8 mouse cellular contexts compared by ENCODE assay signal in the genomic region with DNA sequence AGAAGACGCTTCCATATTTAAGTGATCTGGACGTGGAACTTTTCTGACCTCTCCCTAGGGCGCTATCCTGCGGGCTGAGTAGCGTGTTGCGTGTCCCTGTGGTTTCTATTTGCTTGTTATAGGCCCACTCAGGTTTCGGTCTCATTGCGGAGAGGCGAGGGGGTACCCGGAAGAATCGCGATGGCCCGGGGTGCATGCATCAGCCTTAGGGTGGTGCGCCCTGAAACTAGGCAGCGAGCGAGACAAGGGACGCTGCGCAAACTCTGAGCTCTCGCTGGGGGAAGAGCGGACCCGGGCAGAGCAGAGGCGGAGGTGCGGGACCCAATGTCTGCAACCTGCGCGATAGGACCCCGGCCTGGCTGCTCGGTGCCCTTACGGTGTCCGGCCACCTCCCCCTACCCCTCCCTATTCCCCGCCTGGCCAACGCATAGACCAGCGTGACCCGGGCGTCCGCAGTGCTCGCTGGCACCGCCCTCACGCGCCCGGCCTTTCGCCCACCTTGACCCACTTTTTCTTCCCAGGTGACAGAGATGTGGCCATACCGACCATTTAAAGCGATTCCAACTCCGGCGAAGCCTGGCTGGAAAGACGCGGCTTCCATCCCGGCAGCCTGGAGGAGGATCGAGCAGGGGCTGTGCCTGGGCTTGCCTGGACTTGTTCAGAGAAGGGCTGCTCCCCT. TPM values are rescaled to one million over a fixed set of nuclear protein-coding genes. Genes with fewer than 3 reads are reported as not detected.
A peak's percentile ranks its signal among the peaks of the same experiment; 100 is the strongest.
DNase-seq lines count a peak whose midpoint lies in the region; ATAC-seq lines count a peak whose summit lies in the region.

No protein-coding gene starts in this region.

- H3K36me3 ChIP-seq in embryonic facial prominence, embryonic 15.5 days: no peaks in the 10 kb centered on the region
- no peaks in the 10 kb centered on the region for H3K36me3 ChIP-seq in intestine, embryonic 15.5 days

- WGBS in embryonic facial prominence, embryonic 15.5 days: 1% methylated on average over 49 of the region's 49 CpGs
- 1% methylated on average over 49 of the region's 49 CpGs for WGBS in intestine, embryonic 15.5 days

- H3K9ac ChIP-seq in embryonic facial prominence, embryonic 15.5 days: peak overlapping the region; percentile 40
- H3K9ac ChIP-seq in intestine, embryonic 15.5 days: peak overlapping the region; percentile 50

- peaks cover 22% of the 10 kb centered on the region for H3K4me1 ChIP-seq in embryonic facial prominence, embryonic 15.5 days
- peaks cover 20% of the 10 kb centered on the region for H3K4me1 ChIP-seq in intestine, embryonic 15.5 days (replicated peaks)

- no peak for ATAC-seq in embryonic facial prominence, embryonic 15.5 days (ENCODE audit: insufficient number of reproducible peaks, low FRiP score, low TSS enrichment, low read depth)
- peak; percentile 62 for ATAC-seq in intestine, embryonic 15.5 days
- no peak for ATAC-seq in erythroid progenitor cell, adult 5-6 weeks (replicated peaks; ENCODE audit: low FRiP score, poor library complexity, severe bottlenecking)
- ATAC-seq in CD4-positive, CD25-positive, alpha-beta regulatory T cell, adult 4 months: no peak

- H3K27me3 ChIP-seq in embryonic facial prominence, embryonic 15.5 days: peaks cover 10% of the 10 kb centered on the region
- H3K27me3 ChIP-seq in intestine, embryonic 15.5 days (replicated peaks): peaks cover 24% of the 10 kb centered on the region

- peak; percentile 56 for DNase-seq in thymus, postnatal 4 days
- no peak for DNase-seq in thymus, postnatal 10 days (ENCODE audit: low spot score in 2 of 2)
- peak; percentile 28 to 42 for DNase-seq in lung, postnatal 4 days
- no peak for DNase-seq in c-Kit-positive CD71-positive TER-119-positive erythroid progenitor cells, embryonic 14.5 days (ENCODE audit: low spot score)

- H3K4me3 ChIP-seq in embryonic facial prominence, embryonic 15.5 days (replicated peaks): peak overlapping the region; percentile 54
- H3K4me3 ChIP-seq in intestine, embryonic 15.5 days (replicated peaks): peak overlapping the region; percentile 53

- H3K27ac ChIP-seq in embryonic facial prominence, embryonic 15.5 days (replicated peaks): peak overlapping the region; percentile 55
- no peak overlapping the region for H3K27ac ChIP-seq in intestine, embryonic 15.5 days

- H3K9me3 ChIP-seq in embryonic facial prominence, embryonic 15.5 days (replicated peaks): no peaks in the 10 kb centered on the region
- no peaks in the 10 kb centered on the region for H3K9me3 ChIP-seq in intestine, embryonic 15.5 days

- peak overlapping the region; percentile 95 for H3K4me2 ChIP-seq in embryonic facial prominence, embryonic 15.5 days (replicated peaks)
- peak overlapping the region; percentile 94 for H3K4me2 ChIP-seq in intestine, embryonic 15.5 days (replicated peaks)

RNA-seq across cellular contexts. Expression of a gene that starts 38.5 kb away (rescaled TPM):
- 1.5 and 1.7 TPM in 2 replicates for polyA plus RNA-seq in embryonic facial prominence, embryonic 15.5 days (2015; fragmentation: Nextera tagmentation; extraction: Ambion mirVana)
- 1.3 and 1.5 TPM in 2 replicates for polyA plus RNA-seq in intestine, embryonic 15.5 days (2015; fragmentation: Nextera tagmentation; extraction: Ambion mirVana)
- 0.42 TPM in 1 of 2 replicates, not detected in the other for total RNA-seq in erythroid progenitor cell, adult 5-6 weeks (2015; ENCODE audit: low replicate concordance)
- total RNA-seq in erythroid progenitor cell, adult 5-6 weeks (2017; ENCODE audit: low replicate concordance): 0.51 and 0.83 TPM in 2 replicates
- under 1 TPM; 0.15 to 0.30 TPM for polyA plus RNA-seq in CD4-positive, CD25-positive, alpha-beta regulatory T cell, adult 4 months (2017; shearing (Covaris generic))

RNA-seq across cellular contexts. Expression of a gene that starts 39.8 kb away (rescaled TPM):
- polyA plus RNA-seq in embryonic facial prominence, embryonic 15.5 days (2015; fragmentation: Nextera tagmentation; extraction: Ambion mirVana): 12.1 and 12.2 TPM in 2 replicates
- polyA plus RNA-seq in intestine, embryonic 15.5 days (2015; fragmentation: Nextera tagmentation; extraction: Ambion mirVana): 22.2 and 24.0 TPM in 2 replicates
- total RNA-seq in erythroid progenitor cell, adult 5-6 weeks (2015; ENCODE audit: low replicate concordance): 2.5 TPM in 2 replicates
- 3.2 and 11.8 TPM in 2 replicates for total RNA-seq in erythroid progenitor cell, adult 5-6 weeks (2017; ENCODE audit: low replicate concordance)
- 1 to 10 TPM; 4.1 to 4.4 TPM for polyA plus RNA-seq in CD4-positive, CD25-positive, alpha-beta regulatory T cell, adult 4 months (2017; shearing (Covaris generic))

Comparison
In these comparisons a context has a peak if more than half of its experiments do, and no peak if none do; other contexts are left out.
1. DNase-seq: peak in thymus, postnatal 4 days (single experiment) and lung, postnatal 4 days (2 of 2); none in thymus, postnatal 10 days (0 of 2) and c-Kit-positive CD71-positive TER-119-positive erythroid progenitor cells, embryonic 14.5 days (single experiment).